Mouse (Mus musculus) heart, adult 2 months (tissue): ENCODE data around the gene Otud4.

Source experiments
- CTCF ChIP-seq: fragments of 200-600 bp; IDR thresholded peaks from 2 replicates; pipeline ENCODE4 v1.8.1; 2022; ENCODE audit warnings: antibody characterized with exemption, mild to moderate bottlenecking, moderate library complexity
- EP300 ChIP-seq: fragments of 200-500 bp; IDR thresholded peaks from 2 replicates; pipeline ENCODE4 v1.6.1; 2011; ENCODE audit warnings: low read depth, low read length, control low read depth; ENCODE audit not compliant: insufficient read depth

DNA sequence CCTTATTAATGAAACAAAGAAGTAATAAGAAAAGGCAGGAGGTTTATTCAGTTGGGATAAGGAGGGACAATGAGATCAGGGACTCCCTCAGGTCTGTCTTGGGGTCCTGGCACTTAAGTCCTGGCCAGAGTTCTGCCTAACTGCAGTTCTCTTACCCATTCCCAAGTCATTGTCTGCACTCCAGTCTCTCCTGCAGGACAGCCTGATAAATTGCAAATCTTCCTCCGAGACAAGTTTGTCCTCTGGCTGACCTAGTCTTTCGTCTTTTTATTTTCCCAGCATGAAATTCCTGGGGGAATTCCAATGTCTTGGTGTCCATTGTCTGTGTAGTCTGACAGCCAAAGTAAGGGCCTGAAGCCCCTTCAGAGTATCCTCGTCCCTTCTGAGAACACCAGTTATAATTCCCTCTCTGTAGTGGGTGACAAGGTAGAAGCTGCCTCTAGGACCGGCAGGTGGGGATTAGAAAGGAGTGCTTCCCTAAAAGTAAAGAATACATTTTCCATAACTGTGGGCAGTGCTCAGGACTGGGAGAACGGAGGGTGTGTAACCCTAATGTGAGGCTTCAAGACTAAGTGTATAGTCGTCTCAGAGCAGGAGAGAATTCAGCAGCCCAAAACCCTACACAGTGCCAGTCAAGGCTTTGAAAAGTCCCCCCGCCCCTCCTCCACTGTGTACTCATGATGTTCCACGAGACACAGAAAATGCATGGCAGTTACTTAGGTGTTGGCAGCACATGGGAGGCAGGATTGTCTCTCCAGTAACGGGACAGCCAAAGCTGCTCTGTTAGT lies 18.7 kb upstream of the Otud4 start:
- TF ChIP-seq EP300 (no peak), CTCF (no peak)
